7 mouse cellular contexts compared by ENCODE assay signal in the genomic region with DNA sequence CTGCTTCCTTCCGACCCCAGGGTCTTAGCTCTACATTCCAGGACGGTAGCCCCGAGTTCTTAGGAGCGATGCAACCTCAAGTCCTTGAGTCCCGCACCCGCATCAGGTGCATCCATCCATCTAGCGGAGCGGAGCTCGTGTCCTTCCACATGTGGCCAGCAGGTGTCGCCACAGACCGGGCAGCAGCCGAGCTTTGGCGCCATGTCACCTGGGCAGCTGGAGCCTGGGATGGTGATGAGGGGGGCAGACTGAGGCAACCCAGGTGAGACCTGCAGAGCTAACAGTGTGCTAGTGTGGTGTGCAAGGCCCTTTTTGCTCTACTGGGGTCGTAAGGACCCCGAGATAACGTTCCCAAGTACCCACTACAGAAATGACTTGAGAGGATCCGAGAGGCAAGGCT.
DNase-seq lines count a peak whose midpoint lies in the region; ATAC-seq and TF ChIP-seq lines count a peak whose summit lies in the region.

No protein-coding gene starts in this region.

- peak; percentile 41 to 70 (median 45); a peak in 5 of 6 replicates for TF ChIP-seq CTCF in MEL (IDR thresholded peaks at IDR 0.05 in 2 of 3, conservative IDR thresholded peaks at IDR 0.05 in 1 of 3; ENCODE audit: control insufficient read depth in 1 of 3, insufficient read depth in 1 of 3, low read depth in 2 of 3, low read length in 3 of 3, poor library complexity in 1 of 3, severe bottlenecking in 1 of 3)
- peak; percentile 96 for TF ChIP-seq CTCF in spleen, adult 2 months (IDR thresholded peaks at IDR 0.05; ENCODE audit: extremely low read depth, insufficient read depth, insufficient read length, insufficient replicate concordance)

- no peaks in the 10 kb centered on the region for H3K36me3 ChIP-seq in MEL (ENCODE audit: control insufficient read depth in 1 of 2, insufficient read depth in 2 of 2, low read length in 2 of 2)
- no peaks in the 10 kb centered on the region for H3K36me3 ChIP-seq in embryonic facial prominence, embryonic 15.5 days
- H3K36me3 ChIP-seq in spleen, adult 2 months (ENCODE audit: control insufficient read depth, insufficient read depth, low read length) = no peaks in the 10 kb centered on the region

- H3K9ac ChIP-seq in MEL (ENCODE audit: control insufficient read depth, low read depth, low read length, poor library complexity, severe bottlenecking) = no peak overlapping the region
- H3K9ac ChIP-seq in embryonic facial prominence, embryonic 15.5 days = no peak overlapping the region

- no peaks in the 10 kb centered on the region for H3K4me1 ChIP-seq in MEL (ENCODE audit: control insufficient read depth in 1 of 2, insufficient read depth in 2 of 2, low read length in 2 of 2)
- H3K4me1 ChIP-seq in embryonic facial prominence, embryonic 15.5 days = no peaks in the 10 kb centered on the region
- no peaks in the 10 kb centered on the region for H3K4me1 ChIP-seq in spleen, adult 2 months (ENCODE audit: control insufficient read depth, insufficient read depth, insufficient read length)

- WGBS in embryonic facial prominence, embryonic 15.5 days = 13% methylated on average over 17 of the region's 17 CpGs
- WGBS in spleen, adult 2 months = 13% methylated on average over 17 of the region's 17 CpGs

- no peaks in the 10 kb centered on the region for H3K27me3 ChIP-seq in MEL (ENCODE audit: control insufficient read depth in 1 of 2, insufficient read depth in 2 of 2, low read length in 2 of 2)
- peaks cover 11% of the 10 kb centered on the region for H3K27me3 ChIP-seq in embryonic facial prominence, embryonic 15.5 days
- no peaks in the 10 kb centered on the region for H3K27me3 ChIP-seq in spleen, adult 2 months (ENCODE audit: control insufficient read depth, insufficient read depth, low read length)

- H3K79me2 ChIP-seq in MEL (ENCODE audit: control insufficient read depth, insufficient read depth, low read length, poor library complexity) = no peaks in the 10 kb centered on the region

- ATAC-seq in embryonic facial prominence, embryonic 15.5 days (ENCODE audit: insufficient number of reproducible peaks, low FRiP score, low TSS enrichment, low read depth) = peak; percentile 17; the same call in 1 of the 2 replicates

- TF ChIP-seq RAD21 in MEL (IDR thresholded peaks at IDR 0.05; ENCODE audit: low read depth, low read length) = peak; percentile 32

- no peak for TF ChIP-seq POLR2A in MEL (IDR thresholded peaks at IDR 0.05; ENCODE audit: control insufficient read depth in 1 of 2, insufficient read depth in 1 of 2, low read depth in 1 of 2, low read length in 2 of 2, poor library complexity in 1 of 2)
- no peak for TF ChIP-seq POLR2A in spleen, adult 2 months (IDR thresholded peaks at IDR 0.05; ENCODE audit: low read depth, low read length)

- H3K9me3 ChIP-seq in MEL (replicated peaks; ENCODE audit: insufficient read depth, low read length) = no peaks in the 10 kb centered on the region
- H3K9me3 ChIP-seq in embryonic facial prominence, embryonic 15.5 days (replicated peaks) = no peaks in the 10 kb centered on the region

- H3K4me2 ChIP-seq in embryonic facial prominence, embryonic 15.5 days (replicated peaks) = no peak overlapping the region

- H3K27ac ChIP-seq in MEL (ENCODE audit: control insufficient read depth, low read depth, low read length) = no peak overlapping the region
- no peak overlapping the region for H3K27ac ChIP-seq in embryonic facial prominence, embryonic 15.5 days (replicated peaks)
- no peak overlapping the region for H3K27ac ChIP-seq in spleen, adult 2 months (ENCODE audit: insufficient read depth, low read length)

- intact Hi-C loops in heart, postnatal 14 days (cut with DNase I) = loop anchor here (1.0 kb wide), 2 partner anchors 33 to 910 kb away; no protein-coding TSS in a partner anchor

- no peak for DNase-seq in MEL (ENCODE audit: low read depth, low spot score)
- peak; percentile 40 to 69 for DNase-seq in adrenal gland, postnatal 4 days (ENCODE audit: low spot score in 2 of 2)
- peak; percentile 73 to 86 for DNase-seq in heart, postnatal 14 days
- peak; percentile 50 to 55 for DNase-seq in layer of hippocampus, postnatal 36 days
- peak; percentile 62 for DNase-seq in mesoderm, embryonic 11.5 days (ENCODE audit: low read depth, low spot score)
- DNase-seq in spleen, adult 2 months (ENCODE audit: low read depth in 1 of 2, low spot score in 2 of 2) = peak; percentile 2 to 51

- no peak overlapping the region for H3K4me3 ChIP-seq in MEL (ENCODE audit: control insufficient read depth in 1 of 2, insufficient read depth in 1 of 2, low read depth in 2 of 2, low read length in 2 of 2)
- no peak overlapping the region for H3K4me3 ChIP-seq in embryonic facial prominence, embryonic 15.5 days (replicated peaks)
- H3K4me3 ChIP-seq in spleen, adult 2 months (ENCODE audit: extremely low read depth, insufficient read depth, insufficient read length) = no peak overlapping the region

- no peak for TF ChIP-seq EP300 in MEL (IDR thresholded peaks at IDR 0.05; ENCODE audit: low read depth in 1 of 2, low read length in 2 of 2)

TF ChIP-seq in MEL, 35 proteins besides CTCF, POLR2A, EP300 and RAD21:
- TF ChIP-seq CHD1 (IDR thresholded peaks at IDR 0.05; ENCODE audit: low read depth, low read length) (no peak), ZC3H11A (IDR thresholded peaks at IDR 0.05; ENCODE audit: low read depth, low read length) (no peak), SMC3 (IDR thresholded peaks at IDR 0.05; ENCODE audit: low read depth, low read length) (peak; percentile 36), BHLHE40 (IDR thresholded peaks at IDR 0.05; ENCODE audit: borderline replicate concordance, low read depth, low read length) (no peak)
